Mouse (Mus musculus) CH12.LX (cell line): ENCODE results near the gene Gm11146. TPM values are rescaled to one million over a fixed set of nuclear protein-coding genes. Genes with fewer than 3 reads are reported as not detected.

ENCODE experiments used
- DNase-seq: peaks from one replicate; pipeline ENCODE4 v3.0.0-alpha.2; 2013; ENCODE audit errors: extremely low read depth
- H3K27ac ChIP-seq: 2 replicates; pipeline ENCODE4 v1.5.1; 2012; ENCODE audit warnings: low read depth, mild to moderate bottlenecking, control low read depth, moderate library complexity; ENCODE audit not compliant: insufficient read depth
- H3K27me3 ChIP-seq: replicated peaks from 2 replicates; pipeline ENCODE3; 2012; ENCODE audit warnings: inconsistent platforms
- H3K36me3 ChIP-seq, 2 experiments: replicated peaks in 1 of 2; 2 replicates each; pipeline versions ENCODE3 to v1.6.1; 2012; ENCODE audit warnings: inconsistent platforms in 1 of 2, low read length in 1 of 2, mild to moderate bottlenecking in 1 of 2, mixed read lengths in 1 of 2, moderate library complexity in 1 of 2; ENCODE audit not compliant: control insufficient read depth in 1 of 2, insufficient read depth in 1 of 2
- H3K4me1 ChIP-seq, 2 experiments: 2 replicates each; pipeline ENCODE4 v1.6.1; 2012; ENCODE audit warnings: inconsistent platforms in 1 of 2, moderate library complexity in 1 of 2; ENCODE audit not compliant: insufficient read depth in 2 of 2, control insufficient read depth in 1 of 2
- H3K4me2 ChIP-seq: 2 replicates; pipeline ENCODE4 v1.6.1; 2012; ENCODE audit warnings: low read depth, mild to moderate bottlenecking, control low read depth; ENCODE audit not compliant: poor library complexity, insufficient read depth, severe bottlenecking
- H3K4me3 ChIP-seq, 3 experiments: fragments of 150-350 bp in 1 of 3; sonication (generic) in 1 of 3; replicated peaks in 1 of 3; 2 replicates each; pipeline versions ENCODE3 to v1.5.1; 2011 to 2012; ENCODE audit warnings: low read depth in 2 of 3, low read length in 2 of 3, mild to moderate bottlenecking in 2 of 3, moderate library complexity in 2 of 3, control low read depth in 1 of 3, improper control_type of control experiment in 1 of 3, inconsistent platforms in 1 of 3, mixed read lengths in 1 of 3; ENCODE audit not compliant: poor library complexity in 1 of 3
- H3K79me2 ChIP-seq: replicated peaks from 2 replicates; pipeline ENCODE4 v1.6.1; 2012; ENCODE audit warnings: mild to moderate bottlenecking, moderate library complexity; ENCODE audit not compliant: control insufficient read depth, poor library complexity, insufficient read depth, severe bottlenecking; ENCODE audit errors: extremely low read depth
- H3K9ac ChIP-seq: 2 replicates; pipeline ENCODE4 v1.6.1; 2012; ENCODE audit warnings: low read depth, mild to moderate bottlenecking, control low read depth, moderate library complexity; ENCODE audit not compliant: insufficient read depth
- H3K9me3 ChIP-seq: replicated peaks from 2 replicates; pipeline ENCODE3; 2012; ENCODE audit warnings: low read length, inconsistent platforms, mixed read lengths
- BHLHE40 ChIP-seq: IDR thresholded peaks from 2 replicates; pipeline ENCODE4 v1.6.1; 2011; ENCODE audit warnings: mild to moderate bottlenecking, low read depth, low read length, improper control_type of control experiment
- CHD1 ChIP-seq: IDR thresholded peaks from 2 replicates; pipeline ENCODE4 v1.6.1; 2012; ENCODE audit warnings: low read depth, low read length, improper control_type of control experiment, inconsistent platforms
- CHD2 ChIP-seq: IDR thresholded peaks from 2 replicates; pipeline ENCODE4 v1.6.1; 2011; ENCODE audit warnings: low read length, improper control_type of control experiment
- E2F4 ChIP-seq: IDR thresholded peaks from 2 replicates; pipeline ENCODE4 v1.6.1; 2011; ENCODE audit warnings: low read depth, low read length, improper control_type of control experiment; ENCODE audit not compliant: insufficient replicate concordance
- ELF1 ChIP-seq: IDR thresholded peaks from 2 replicates; pipeline ENCODE4 v1.6.1; 2014; ENCODE audit warnings: low read depth, mild to moderate bottlenecking, inconsistent platforms, low read length, improper control_type of control experiment
- GABPA ChIP-seq: IDR thresholded peaks from 2 replicates; pipeline ENCODE4 v1.6.1; 2012; ENCODE audit warnings: low read depth, low read length, improper control_type of control experiment, inconsistent platforms; ENCODE audit not compliant: insufficient replicate concordance
- HCFC1 ChIP-seq: IDR thresholded peaks from 2 replicates; pipeline ENCODE4 v1.6.1; 2012; ENCODE audit warnings: low read depth, mild to moderate bottlenecking, inconsistent platforms, low read length, improper control_type of control experiment
- IRF4 ChIP-seq: IDR thresholded peaks from 2 replicates; pipeline ENCODE4 v1.6.1; 2014; ENCODE audit warnings: low read depth, mild to moderate bottlenecking, inconsistent platforms, low read length, improper control_type of control experiment
- JUN ChIP-seq: IDR thresholded peaks from 2 replicates; pipeline ENCODE4 v1.6.1; 2011; ENCODE audit warnings: low read depth, mild to moderate bottlenecking, low read length, improper control_type of control experiment, moderate library complexity; ENCODE audit not compliant: insufficient read depth
- JUND ChIP-seq: conservative IDR thresholded peaks from 2 replicates; pipeline ENCODE4 v1.6.1; 2011; ENCODE audit warnings: low read depth, low read length, improper control_type of control experiment
- KAT2A ChIP-seq: IDR thresholded peaks from 2 replicates; pipeline ENCODE4 v1.6.1; 2012; ENCODE audit warnings: low read length, improper control_type of control experiment, inconsistent platforms; ENCODE audit not compliant: insufficient replicate concordance
- MAFK ChIP-seq: IDR thresholded peaks from 2 replicates; pipeline ENCODE4 v1.6.1; 2011; ENCODE audit warnings: low read length, improper control_type of control experiment; ENCODE audit not compliant: insufficient replicate concordance
- MAZ ChIP-seq: IDR thresholded peaks from 2 replicates; pipeline ENCODE4 v1.6.1; 2012; ENCODE audit warnings: low read depth, mild to moderate bottlenecking, inconsistent platforms, low read length, improper control_type of control experiment, moderate library complexity
- MXI1 ChIP-seq: IDR thresholded peaks from 2 replicates; pipeline ENCODE4 v1.6.1; 2011; ENCODE audit warnings: mild to moderate bottlenecking, low read depth, low read length, improper control_type of control experiment
- PAX5 ChIP-seq: IDR thresholded peaks from 2 replicates; pipeline ENCODE4 v1.6.1; 2012; ENCODE audit warnings: low read length, inconsistent platforms, mixed read lengths
- POLR2A ChIP-seq: IDR thresholded peaks from 2 replicates; pipeline ENCODE4 v1.6.1; 2011; ENCODE audit warnings: low read depth, mild to moderate bottlenecking, improper control_type of control experiment, low read length
- POLR2AphosphoS2 ChIP-seq: IDR thresholded peaks from 2 replicates; pipeline ENCODE4 v1.6.1; 2011; ENCODE audit warnings: low read depth, low read length, improper control_type of control experiment
- SIN3A ChIP-seq: IDR thresholded peaks from 2 replicates; pipeline ENCODE4 v1.6.1; 2012; ENCODE audit warnings: low read length, improper control_type of control experiment, inconsistent platforms
- TBP ChIP-seq: conservative IDR thresholded peaks from 2 replicates; pipeline ENCODE4 v1.6.1; 2011; ENCODE audit warnings: low read depth, low read length, improper control_type of control experiment
- UBTF ChIP-seq: IDR thresholded peaks from 2 replicates; pipeline ENCODE4 v1.6.1; 2012; ENCODE audit warnings: low read depth, mild to moderate bottlenecking, inconsistent platforms, low read length, improper control_type of control experiment, moderate library complexity
- USF1 ChIP-seq: IDR thresholded peaks from 2 replicates; pipeline ENCODE4 v1.6.1; 2014; ENCODE audit warnings: low read depth, mild to moderate bottlenecking, inconsistent platforms, low read length, improper control_type of control experiment
- ZKSCAN1 ChIP-seq: IDR thresholded peaks from 2 replicates; pipeline ENCODE4 v1.6.1; 2012; ENCODE audit warnings: low read depth, inconsistent platforms, low read length, improper control_type of control experiment, borderline replicate concordance
- ZMIZ1 ChIP-seq: IDR thresholded peaks from 2 replicates; pipeline ENCODE4 v1.6.1; 2012; ENCODE audit warnings: low read depth, mild to moderate bottlenecking, inconsistent platforms, low read length, improper control_type of control experiment
- dilution Hi-C: fragments of 300-500 bp; cut with MboI; formaldehyde crosslinking; loops from 2 replicates; pipeline ENCODE4 v1.14.3; 2020; ENCODE audit warnings: low sequenced_read_pairs; ENCODE audit not compliant: extremely low pct_unique_long_range_greater_than_20kb, extremely low pct_ligation_motif_present
- in situ Hi-C: fragments of 300-500 bp; cut with MboI; formaldehyde crosslinking; loops from 3 replicates; pipeline ENCODE4 v1.14.3; 2019; ENCODE audit warnings: low sequenced_read_pairs, low pct_ligation_motif_present, low pct_unique_long_range_greater_than_20kb, mixed read lengths
- polyA plus RNA-seq: library from polyadenylated mRNA; unstranded; fragments of >175 nt; gene quantifications from 2 replicates; pipeline ENCODE4 v1.2.1, GENCODE M21; 2012; ENCODE audit warnings: low read depth; ENCODE audit not compliant: insufficient read length
- total RNA-seq, 2 experiments: library from RNA; depleted of rRNA; stranded (reverse); fragments of 300-350 nt in 1 of 2; fragments of >200 nt in 1 of 2; gene quantifications; 2 replicates each; pipeline ENCODE4 v1.2.3; 2012 to 2014

Gm11146 gene
- total and polyA plus RNA-seq, 3 experiments, result not detected

DNA sequence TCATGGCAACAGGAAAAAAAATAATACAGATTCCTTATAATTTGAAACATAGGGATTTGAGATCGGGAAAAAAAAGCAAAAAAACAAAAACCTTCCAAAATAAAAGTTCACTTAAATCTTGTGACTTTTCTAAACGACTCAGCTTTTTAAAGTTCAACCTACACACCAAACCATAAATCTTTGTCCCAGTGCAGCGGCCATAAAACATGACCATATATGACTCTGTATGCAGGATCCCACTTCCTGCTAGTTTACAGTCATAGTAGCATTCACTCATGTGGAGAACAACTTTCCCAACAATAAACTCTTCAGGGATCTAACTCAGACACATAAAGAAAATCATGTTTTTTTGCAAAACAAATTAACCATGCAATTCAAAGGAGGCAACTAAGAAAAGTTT, 39.0 kb downstream of the Gm11146 start:
- no peak for DNase-seq
- in situ Hi-C loops (no loop called here), dilution Hi-C loops (no loop called here)
- H3K4me3 ChIP-seq, result no peak overlapping the region
- no peaks in the 10 kb centered on the region for H3K4me1 ChIP-seq
- no peak overlapping the region for H3K4me2 ChIP-seq
- H3K79me2 ChIP-seq, result no peaks in the 10 kb centered on the region
- H3K9me3 ChIP-seq, result peaks cover 18% of the 10 kb centered on the region
- no peaks in the 10 kb centered on the region for H3K36me3 ChIP-seq
- TF ChIP-seq KAT2A (no peak), PAX5 (no peak), ZKSCAN1 (no peak), UBTF (no peak), ZMIZ1 (no peak), E2F4 (no peak), CHD1 (no peak), SIN3A (no peak), MAZ (no peak), USF1 (no peak), POLR2AphosphoS2 (no peak), MXI1 (no peak), HCFC1 (no peak)
- no peak overlapping the region for H3K9ac ChIP-seq
- H3K27me3 ChIP-seq, result no peaks in the 10 kb centered on the region
- H3K27ac ChIP-seq, result no peak overlapping the region

DNA sequence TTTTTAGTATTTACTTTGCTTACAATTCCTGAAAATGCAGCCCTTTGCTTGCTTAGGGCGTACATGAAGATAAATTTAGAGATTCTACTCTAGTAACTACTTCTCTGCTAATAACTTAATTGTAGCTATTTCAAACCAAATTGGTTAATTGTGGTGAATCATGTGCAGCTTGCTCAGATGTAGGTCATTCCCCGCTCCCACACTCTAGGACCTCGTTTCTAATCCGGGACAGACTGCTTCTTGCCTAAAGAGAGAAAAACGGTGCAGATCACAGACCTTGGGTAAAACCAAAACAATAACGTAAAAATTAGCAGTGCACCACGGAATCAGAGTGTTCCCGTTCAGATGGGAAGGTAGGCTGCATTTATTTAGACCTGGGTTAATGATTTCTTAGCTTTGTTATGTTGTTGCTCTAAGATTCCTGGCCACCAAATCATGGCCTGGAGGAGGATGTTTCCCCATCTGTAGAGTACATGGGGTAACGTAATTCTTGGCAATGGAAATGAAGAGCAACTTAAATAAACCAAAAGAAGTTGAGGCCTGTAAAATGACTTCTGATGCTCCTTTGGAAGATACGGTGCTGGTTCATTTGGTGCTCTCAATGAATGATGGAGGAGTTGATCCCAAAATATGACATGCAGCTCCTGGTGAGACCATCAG, 45.3 kb downstream of the Gm11146 start:
- H3K27me3 ChIP-seq, result no peaks in the 10 kb centered on the region
- H3K4me2 ChIP-seq, result no peak overlapping the region
- H3K27ac ChIP-seq, result no peak overlapping the region
- H3K4me3 ChIP-seq, result no peak overlapping the region
- H3K9me3 ChIP-seq, result peaks cover 26% of the 10 kb centered on the region
- no peaks in the 10 kb centered on the region for H3K79me2 ChIP-seq
- in situ Hi-C loops, result no loop called here
- TF ChIP-seq MAFK (no peak), USF1 (no peak), PAX5 (no peak), SIN3A (no peak), JUN (no peak), IRF4 (no peak), MXI1 (no peak), BHLHE40 (no peak), POLR2A (no peak), TBP (no peak), ELF1 (no peak), E2F4 (no peak), CHD2 (no peak), GABPA (no peak), JUND (no peak)
- no peak overlapping the region for H3K9ac ChIP-seq
- no peaks in the 10 kb centered on the region for H3K36me3 ChIP-seq
- no peak for DNase-seq
- no peaks in the 10 kb centered on the region for H3K4me1 ChIP-seq
- dilution Hi-C loops, result no loop called here
